Mouse (Mus musculus) bone marrow macrophage, adult 2 months (primary cell): ENCODE data around the gene Rassf3.

ENCODE experiments used
- CTCF ChIP-seq: IDR thresholded peaks from 2 replicates; pipeline ENCODE4 v1.5.1; 2012; ENCODE audit warnings: low read depth, mild to moderate bottlenecking, low read length, moderate library complexity
- POLR2A ChIP-seq: IDR thresholded peaks from 2 replicates; pipeline ENCODE4 v1.6.1; 2012; ENCODE audit warnings: mild to moderate bottlenecking, low read depth, low read length, borderline replicate concordance

DNA sequence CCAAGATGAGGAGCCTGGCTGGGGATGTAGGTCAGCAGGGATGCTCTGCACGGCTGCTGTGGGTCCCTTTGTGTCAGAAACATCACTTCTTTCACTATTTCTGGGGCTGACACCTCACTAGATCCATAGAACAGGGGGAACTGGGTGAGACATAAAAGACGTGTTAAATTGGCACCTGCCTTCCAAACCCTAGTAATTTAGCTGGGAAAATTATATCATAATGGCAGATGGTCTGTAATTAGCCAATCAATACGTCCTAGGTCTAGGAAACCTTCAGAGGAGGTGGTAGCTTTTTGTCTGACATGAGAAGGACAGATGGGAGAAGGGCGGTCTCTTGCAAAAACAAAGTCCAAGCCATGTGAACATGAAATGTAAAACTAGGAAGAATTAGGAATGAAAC, 11.6 kb upstream of the Rassf3 start:
- TF ChIP-seq POLR2A (no peak), CTCF (no peak)
